Mouse (Mus musculus) MEL (cell line): ENCODE results near the gene Tbxas1. TPM values are rescaled to one million over a fixed set of nuclear protein-coding genes. Genes with fewer than 3 reads are reported as not detected.
A peak's percentile ranks its signal among the peaks of the same experiment; 100 is the strongest.

ENCODE experiments used
- DNase-seq: peaks from one replicate; pipeline ENCODE4 v3.0.0; 2011; ENCODE audit warnings: low read depth, low spot score
- H3K27ac ChIP-seq: 2 replicates; pipeline ENCODE4 v1.5.1; 2012; ENCODE audit warnings: low read depth, mild to moderate bottlenecking, control low read depth, low read length, moderate library complexity; ENCODE audit not compliant: control insufficient read depth
- H3K27me3 ChIP-seq, 2 experiments: fragments of 150-350 bp in 1 of 2; sonication (generic) in 1 of 2; 2 replicates each; pipeline ENCODE4 v1.6.1; 2012; ENCODE audit warnings: low read length in 2 of 2, mild to moderate bottlenecking in 2 of 2, improper control_type of control experiment in 1 of 2, moderate library complexity in 1 of 2; ENCODE audit not compliant: insufficient read depth in 2 of 2, control insufficient read depth in 1 of 2
- H3K36me3 ChIP-seq, 2 experiments: 2 replicates each; pipeline ENCODE4 v1.6.1; 2012 to 2014; ENCODE audit warnings: low read length in 2 of 2, improper control_type of control experiment in 1 of 2, inconsistent platforms in 1 of 2, mild to moderate bottlenecking in 1 of 2; ENCODE audit not compliant: insufficient read depth in 2 of 2, control insufficient read depth in 1 of 2
- H3K4me1 ChIP-seq, 2 experiments: fragments of 150-350 bp in 1 of 2; sonication (generic) in 1 of 2; 2 replicates each; pipeline ENCODE4 v1.6.1; 2012; ENCODE audit warnings: low read length in 2 of 2, improper control_type of control experiment in 1 of 2, mild to moderate bottlenecking in 1 of 2; ENCODE audit not compliant: insufficient read depth in 2 of 2, control insufficient read depth in 1 of 2
- H3K4me3 ChIP-seq, 2 experiments: fragments of 150-350 bp in 1 of 2; sonication (generic) in 1 of 2; 2 replicates each; pipeline ENCODE4 v1.5.1; 2012; ENCODE audit warnings: low read depth in 2 of 2, low read length in 2 of 2, mild to moderate bottlenecking in 2 of 2, moderate library complexity in 2 of 2, control low read depth in 1 of 2, improper control_type of control experiment in 1 of 2; ENCODE audit not compliant: control insufficient read depth in 1 of 2, insufficient read depth in 1 of 2
- H3K79me2 ChIP-seq: 2 replicates; pipeline ENCODE4 v1.6.1; 2012; ENCODE audit warnings: mild to moderate bottlenecking, low read length, moderate library complexity; ENCODE audit not compliant: control insufficient read depth, poor library complexity, insufficient read depth
- H3K9ac ChIP-seq: 2 replicates; pipeline ENCODE4 v1.6.1; 2012; ENCODE audit warnings: low read depth, mild to moderate bottlenecking, control low read depth, low read length, moderate library complexity; ENCODE audit not compliant: control insufficient read depth, poor library complexity, severe bottlenecking
- H3K9me3 ChIP-seq: fragments of 150-350 bp; sonication (generic); replicated peaks from 2 replicates; pipeline ENCODE4 v1.6.1; 2012; ENCODE audit warnings: mild to moderate bottlenecking, low read length, improper control_type of control experiment, moderate library complexity; ENCODE audit not compliant: insufficient read depth
- ELF1 ChIP-seq: IDR thresholded peaks from 2 replicates; pipeline ENCODE4 v1.6.1; 2014; ENCODE audit warnings: low read depth, mild to moderate bottlenecking, inconsistent platforms, low read length, improper control_type of control experiment, moderate library complexity
- EP300 ChIP-seq, 2 experiments: IDR thresholded peaks; 2 replicates each; pipeline ENCODE4 v1.6.1; 2011; ENCODE audit warnings: improper control_type of control experiment in 2 of 2, low read length in 2 of 2, low read depth in 1 of 2, mild to moderate bottlenecking in 1 of 2
- GABPA ChIP-seq: IDR thresholded peaks from 2 replicates; pipeline ENCODE4 v1.6.1; 2012; ENCODE audit warnings: low read depth, mild to moderate bottlenecking, inconsistent platforms, low read length, improper control_type of control experiment, moderate library complexity
- GATA1 ChIP-seq: IDR thresholded peaks from 2 replicates; pipeline ENCODE4 v1.6.1; 2011; ENCODE audit warnings: low read depth, low read length, improper control_type of control experiment
- HCFC1 ChIP-seq: IDR thresholded peaks from 2 replicates; pipeline ENCODE4 v1.6.1; 2012; ENCODE audit warnings: low read depth, mild to moderate bottlenecking, inconsistent platforms, low read length, improper control_type of control experiment, moderate library complexity
- KAT2A ChIP-seq: conservative IDR thresholded peaks from 2 replicates; pipeline ENCODE4 v1.6.1; 2012; ENCODE audit warnings: low read depth, low read length, improper control_type of control experiment, inconsistent platforms
- MAX ChIP-seq: IDR thresholded peaks from 2 replicates; pipeline ENCODE4 v1.6.1; 2011; ENCODE audit warnings: low read length, improper control_type of control experiment
- MAZ ChIP-seq: IDR thresholded peaks from 2 replicates; pipeline ENCODE4 v1.6.1; 2012; ENCODE audit warnings: low read depth, mild to moderate bottlenecking, inconsistent platforms, low read length, improper control_type of control experiment
- NELFE ChIP-seq: IDR thresholded peaks from 2 replicates; pipeline ENCODE4 v1.6.1; 2011; ENCODE audit warnings: low read depth, low read length, improper control_type of control experiment
- TCF12 ChIP-seq: IDR thresholded peaks from 2 replicates; pipeline ENCODE4 v1.6.1; 2014; ENCODE audit warnings: low read depth, mild to moderate bottlenecking, inconsistent platforms, low read length, improper control_type of control experiment, moderate library complexity
- USF1 ChIP-seq: IDR thresholded peaks from 2 replicates; pipeline ENCODE4 v1.6.1; 2014; ENCODE audit warnings: low read depth, mild to moderate bottlenecking, inconsistent platforms, low read length, improper control_type of control experiment, moderate library complexity
- ZKSCAN1 ChIP-seq: IDR thresholded peaks from 2 replicates; pipeline ENCODE4 v1.6.1; 2012; ENCODE audit warnings: low read depth, mild to moderate bottlenecking, inconsistent platforms, low read length, improper control_type of control experiment, moderate library complexity
- polyA plus RNA-seq, 2 experiments: library from polyadenylated mRNA; stranded (reverse) in 1 of 2; unstranded in 1 of 2; fragments of >175 nt in 1 of 2; fragments of >200 nt in 1 of 2; gene quantifications; 2 replicates each; pipeline versions ENCODE4 v1.2.1 to v1.2.4; 2012; ENCODE audit warnings: low replicate concordance in 2 of 2, low read depth in 1 of 2; ENCODE audit not compliant: insufficient read length in 2 of 2, insufficient read depth in 1 of 2, missing spikeins in 1 of 2
- total RNA-seq: library from RNA; depleted of rRNA; stranded (reverse); fragments of 300-350 nt; gene quantifications from 2 replicates; pipeline ENCODE4 v1.2.3, GENCODE M21; 2012

Gene Tbxas1
- total and polyA plus RNA-seq, 3 experiments, result 0.54 to 2.7 TPM; not detected in 1

GRCm38 (mm10) chr6:38980921-38981715, 105.9 kb downstream of the Tbxas1 start:
- no peaks in the 10 kb centered on the region for H3K27me3 ChIP-seq
- no peaks in the 10 kb centered on the region for H3K79me2 ChIP-seq
- H3K4me3 ChIP-seq, result no peak overlapping the region
- DNase-seq, result no peak
- peaks cover 0 to 11% of the 10 kb centered on the region in 2 experiments; a peak in 2 of 4 replicates for H3K36me3 ChIP-seq
- no peak overlapping the region for H3K27ac ChIP-seq
- peaks cover 3 to 23% of the 10 kb centered on the region in 2 experiments for H3K4me1 ChIP-seq
- TF ChIP-seq GABPA (no peak), EP300 (IDR thresholded peaks at IDR 0.05; ENCODE audit: low read depth in 1 of 2, low read length in 2 of 2) (0 out of 4 replicates have a peak, but pooled peaks of 1 of the 2 experiments have one; percentile 8), MAX (no peak), USF1 (peak; percentile 53; the same call in 1 of the 2 replicates), NELFE (no peak)
- H3K9me3 ChIP-seq, result no peaks in the 10 kb centered on the region
- no peak overlapping the region for H3K9ac ChIP-seq

GRCm38 (mm10) chr6:38982071-38982470, 106.9 kb downstream of the Tbxas1 start:
- no peak overlapping the region for H3K27ac ChIP-seq
- peaks cover 3 to 23% of the 10 kb centered on the region in 2 experiments for H3K4me1 ChIP-seq
- H3K27me3 ChIP-seq, result no peaks in the 10 kb centered on the region

GRCm38 (mm10) chr6:38982656-38983055, 107.5 kb downstream of the Tbxas1 start:
- H3K27me3 ChIP-seq, result no peaks in the 10 kb centered on the region
- H3K9me3 ChIP-seq, result no peaks in the 10 kb centered on the region
- TF ChIP-seq HCFC1, result no peak
- no peak for TF ChIP-seq TCF12
- TF ChIP-seq ZKSCAN1, result no peak
- TF ChIP-seq ELF1, result peak; percentile 60; the same call in 1 of the 2 replicates
- TF ChIP-seq KAT2A, result no peak
- TF ChIP-seq, all 39 proteins: peak for 1
- Histone ChIP-seq H3K4me3 (peak overlapping the region in 1 of 2 experiments; percentile 13; a peak in 1 of 4 replicates), H3K36me3 (peaks cover 0 to 11% of the 10 kb centered on the region in 2 experiments; a peak in 2 of 4 replicates), H3K4me1 (peaks cover 3 to 23% of the 10 kb centered on the region in 2 experiments), H3K9ac (no peak overlapping the region), H3K79me2 (no peaks in the 10 kb centered on the region), H3K27ac (no peak overlapping the region)
- DNase-seq, result peak; percentile 51

More at GRCm38 (mm10) chr6:38982071-38982470, 106.9 kb downstream of the Tbxas1 start:
- H3K36me3 ChIP-seq, result peaks cover 0 to 11% of the 10 kb centered on the region in 2 experiments; a peak in 2 of 4 replicates
- peak; percentile 54 for DNase-seq
- no peaks in the 10 kb centered on the region for H3K79me2 ChIP-seq
- H3K9ac ChIP-seq, result no peak overlapping the region
- no peak overlapping the region for H3K4me3 ChIP-seq
- H3K9me3 ChIP-seq, result no peaks in the 10 kb centered on the region
- TF ChIP-seq MAZ (no peak), GATA1 (peak; percentile 35; the same call in 1 of the 2 replicates)
